Mouse (Mus musculus) forebrain, embryonic 15.5 days (tissue): Measurements from ENCODE around the gene Fam117b. TPM values are rescaled to one million over a fixed set of nuclear protein-coding genes. Genes with fewer than 3 reads are reported as not detected.

Experiments
- ATAC-seq: fragments of 200-750 bp; cut with Nextera tagmentation; replicated peaks from 2 replicates; pipeline ENCODE4 v1.8.0; 2017; ENCODE audit warnings: mild to moderate bottlenecking, moderate TSS enrichment, moderate library complexity
- H3K27ac ChIP-seq: fragments of 300-500 bp; sonication (generic); replicated peaks from 2 replicates; pipeline ENCODE4 v1.5.1; 2015; ENCODE audit warnings: mild to moderate bottlenecking, inconsistent platforms
- H3K27me3 ChIP-seq: fragments of 300-500 bp; sonication (generic); 2 replicates; pipeline ENCODE4 v1.6.1; 2015; ENCODE audit warnings: inconsistent platforms
- H3K36me3 ChIP-seq: fragments of 300-500 bp; sonication (generic); 2 replicates; pipeline ENCODE4 v1.6.1; 2015; ENCODE audit warnings: mild to moderate bottlenecking, inconsistent platforms
- H3K4me1 ChIP-seq: fragments of 300-500 bp; sonication (generic); 2 replicates; pipeline ENCODE4 v1.6.1; 2015; ENCODE audit warnings: inconsistent platforms
- H3K4me2 ChIP-seq: fragments of 300-500 bp; sonication (generic); replicated peaks from 2 replicates; pipeline ENCODE4 v1.6.1; 2015; ENCODE audit warnings: mild to moderate bottlenecking, inconsistent platforms
- H3K4me3 ChIP-seq: fragments of 300-500 bp; sonication (generic); 2 replicates; pipeline ENCODE4 v1.5.1; 2015; ENCODE audit warnings: mild to moderate bottlenecking, inconsistent platforms
- H3K9ac ChIP-seq: fragments of 300-500 bp; sonication (generic); replicated peaks from 2 replicates; pipeline ENCODE4 v1.6.1; 2015; ENCODE audit warnings: mild to moderate bottlenecking, inconsistent platforms
- H3K9me3 ChIP-seq: fragments of 300-500 bp; sonication (generic); 2 replicates; pipeline ENCODE4 v1.6.1; 2016; ENCODE audit warnings: inconsistent platforms
- WGBS: fragments of 180-500 bp; shearing (Covaris S2); methylation state at CpG from one replicate; pipeline ENCODE4 v1.1.7; 2015; ENCODE audit warnings: mixed read lengths; 5-methylcytosine and 5-hydroxymethylcytosine counted together
- polyA plus RNA-seq: library from polyadenylated mRNA; unstranded; fragments of >200 nt; fragmentation: Nextera tagmentation; extraction: Ambion mirVana; gene quantifications from 2 replicates; pipeline ENCODE4 v1.2.1, GENCODE M21; 2015

The Fam117b gene
- polyA plus RNA-seq, 1 experiment from 2014 or later: 30.1 TPM

GRCm38 (mm10) chr1:60008743-60009142 lies 95.9 kb downstream of the Fam117b start:
- Histone ChIP-seq H3K27ac (no peak overlapping the region), H3K4me2 (no peak overlapping the region), H3K9me3 (no peaks in the 10 kb centered on the region), H3K9ac (no peak overlapping the region), H3K27me3 (no peaks in the 10 kb centered on the region), H3K4me3 (no peak overlapping the region), H3K36me3 (no peaks in the 10 kb centered on the region), H3K4me1 (no peaks in the 10 kb centered on the region)
- no peak for ATAC-seq
- 76% methylated on average over 2 of the region's 2 CpGs for WGBS

- ATAC-seq: no peak
- no peaks in the 10 kb centered on the region for H3K9me3 ChIP-seq
- no peak overlapping the region for H3K4me3 ChIP-seq
- H3K36me3 ChIP-seq: no peaks in the 10 kb centered on the region
- WGBS: 92% methylated on average over 10 of the region's 10 CpGs
- no peaks in the 10 kb centered on the region for H3K27me3 ChIP-seq
- no peaks in the 10 kb centered on the region for H3K4me1 ChIP-seq
- no peak overlapping the region for H3K9ac ChIP-seq
- H3K4me2 ChIP-seq: no peak overlapping the region
- no peak overlapping the region for H3K27ac ChIP-seq
These were observed 101.0 kb downstream of the Fam117b start for GRCm38 (mm10) chr1:60013779-60014178.

GRCm38 (mm10) chr1:60015511-60015910 lies 102.7 kb downstream of the Fam117b start:
- Histone ChIP-seq H3K4me2 (no peak overlapping the region), H3K27ac (no peak overlapping the region), H3K27me3 (no peaks in the 10 kb centered on the region), H3K9me3 (no peaks in the 10 kb centered on the region), H3K9ac (no peak overlapping the region), H3K36me3 (no peaks in the 10 kb centered on the region), H3K4me1 (no peaks in the 10 kb centered on the region), H3K4me3 (no peak overlapping the region)
- ATAC-seq: no peak
- 84% methylated on average over 6 of the region's 6 CpGs for WGBS

- Histone ChIP-seq H3K4me2 (no peak overlapping the region), H3K9me3 (no peaks in the 10 kb centered on the region), H3K9ac (no peak overlapping the region), H3K4me3 (no peak overlapping the region), H3K36me3 (no peaks in the 10 kb centered on the region), H3K4me1 (no peaks in the 10 kb centered on the region), H3K27me3 (no peaks in the 10 kb centered on the region), H3K27ac (no peak overlapping the region)
- 79% methylated on average over 5 of the region's 5 CpGs for WGBS
- no peak for ATAC-seq
These were observed 103.4 kb downstream of the Fam117b start for GRCm38 (mm10) chr1:60016136-60016611.

GRCm38 (mm10) chr1:60017031-60017469 lies 104.2 kb downstream of the Fam117b start:
- Histone ChIP-seq H3K9ac (no peak overlapping the region), H3K4me3 (no peak overlapping the region), H3K4me2 (no peak overlapping the region), H3K27me3 (no peaks in the 10 kb centered on the region), H3K9me3 (no peaks in the 10 kb centered on the region), H3K4me1 (no peaks in the 10 kb centered on the region), H3K27ac (no peak overlapping the region), H3K36me3 (no peaks in the 10 kb centered on the region)
- WGBS: 97% methylated on average over 1 of the region's 1 CpGs
- ATAC-seq: no peak

Other genes with a start within 250 kb of the Fam117b start
- gene Sumo1, start 242.2 kb upstream of the Fam117b start, polyA plus RNA-seq: 427 and 428 TPM in 2 replicates
- 166 and 169 TPM in 2 replicates for gene Nop58, start 228.0 kb upstream of the Fam117b start, polyA plus RNA-seq
- 13.1 and 13.4 TPM in 2 replicates for gene Bmpr2, start 149.6 kb upstream of the Fam117b start, polyA plus RNA-seq
- 24.9 and 28.1 TPM in 2 replicates for gene Ica1l, start 130.2 kb downstream of the Fam117b start, polyA plus RNA-seq
- 7.1 and 7.4 TPM in 2 replicates for gene Carf, start 185.2 kb downstream of the Fam117b start, polyA plus RNA-seq
- 48.6 and 53.2 TPM in 2 replicates for gene Wdr12, start 185.6 kb downstream of the Fam117b start, polyA plus RNA-seq